Comparison of ENCODE assay signal across 27 mouse cellular contexts in the genomic region with DNA sequence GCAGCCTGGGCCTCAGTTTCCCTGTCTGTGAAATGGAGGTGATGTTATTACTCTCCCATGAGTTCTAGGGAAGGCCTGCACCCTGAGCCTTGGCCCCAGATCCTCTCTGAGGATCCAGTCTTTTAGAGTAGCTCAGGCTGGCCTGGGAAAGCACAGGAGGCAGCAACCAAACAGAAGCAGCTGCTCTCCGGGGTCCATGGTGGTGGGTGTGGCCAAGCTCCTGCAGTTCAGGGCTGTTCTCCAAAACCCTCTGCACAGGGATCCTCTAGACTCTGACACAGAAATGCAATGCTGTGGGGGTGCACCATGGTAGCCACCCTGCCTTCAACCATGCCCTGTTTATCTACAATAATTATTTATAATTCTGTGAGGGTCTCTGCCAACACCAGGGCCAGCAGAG. TPM values are rescaled to one million over a fixed set of nuclear protein-coding genes. Genes with fewer than 3 reads are reported as not detected.
DNase-seq lines count a peak whose midpoint lies in the region; ATAC-seq and TF ChIP-seq lines count a peak whose summit lies in the region.
"Had no signal": no experiment of that assay in that cellular context is flagged by ENCODE, and none has a peak within 500 bp of the region (broad histone marks: within the 10 kb centered on the region; RNA-seq: fewer than 3 reads in every experiment).

No protein-coding gene starts in this region.

- H3K9ac ChIP-seq in intestine, embryonic 14.5 days (ENCODE audit: low read length) = no peak overlapping the region
- H3K9ac ChIP-seq in intestine, embryonic 15.5 days = no peak overlapping the region
- H3K9ac ChIP-seq in liver, embryonic 13.5 days = no peak overlapping the region
- no peak overlapping the region for H3K9ac ChIP-seq in liver, embryonic 11.5 days (ENCODE audit: low read depth, low read length)
- H3K9ac ChIP-seq in stomach, embryonic 15.5 days = no peak overlapping the region
- H3K9ac ChIP-seq: heart, embryonic 12.5 days; hindbrain, embryonic 14.5 days; limb, embryonic 12.5 days; liver, embryonic 14.5 days; neural tube, embryonic 12.5 days had no signal

- H3K4me3 ChIP-seq in intestine, embryonic 14.5 days (ENCODE audit: low read depth, low read length) = no peak overlapping the region
- H3K4me3 ChIP-seq in intestine, embryonic 15.5 days (replicated peaks) = no peak overlapping the region
- H3K4me3 ChIP-seq in liver, embryonic 13.5 days (replicated peaks) = no peak overlapping the region
- no peak overlapping the region for H3K4me3 ChIP-seq in liver, embryonic 11.5 days (ENCODE audit: low read depth, low read length)
- no peak overlapping the region for H3K4me3 ChIP-seq in bone marrow macrophage, adult 2 months (ENCODE audit: insufficient read depth, low read length)
- no peak overlapping the region for H3K4me3 ChIP-seq in stomach, embryonic 15.5 days (replicated peaks)
- no peak overlapping the region for H3K4me3 ChIP-seq in forebrain, embryonic 10.5 days
- H3K4me3 ChIP-seq: heart, embryonic 12.5 days; layer of hippocampus, adult 2 months; left cerebral cortex, adult 2 months; limb, embryonic 12.5 days; neural tube, embryonic 12.5 days had no signal

- H3K4me1 ChIP-seq in intestine, embryonic 14.5 days (replicated peaks; ENCODE audit: control insufficient read depth, insufficient read depth, low read length) = peaks cover 22% of the 10 kb centered on the region; the same call in 1 of the 2 replicates
- H3K4me1 ChIP-seq in intestine, embryonic 15.5 days (replicated peaks) = peaks cover 15% of the 10 kb centered on the region
- peaks cover 87% of the 10 kb centered on the region for H3K4me1 ChIP-seq in liver, embryonic 13.5 days (replicated peaks)
- H3K4me1 ChIP-seq in liver, embryonic 11.5 days (replicated peaks; ENCODE audit: control insufficient read depth, insufficient read depth, low read length) = peaks cover 47% of the 10 kb centered on the region
- peaks cover 33% of the 10 kb centered on the region for H3K4me1 ChIP-seq in bone marrow macrophage, adult 2 months (ENCODE audit: control insufficient read depth, insufficient read depth, low read length)
- H3K4me1 ChIP-seq in stomach, embryonic 15.5 days = peaks cover 34% of the 10 kb centered on the region
- peaks cover 58% of the 10 kb centered on the region for H3K4me1 ChIP-seq in forebrain, embryonic 10.5 days

- DNase-seq in intestine, embryonic 14.5 days (ENCODE audit: low spot score) = no peak
- DNase-seq in liver, embryonic 13.5 days = no peak
- no peak for DNase-seq in liver, embryonic 11.5 days (ENCODE audit: low spot score)
- no peak for DNase-seq in forebrain, embryonic 10.5 days (ENCODE audit: extremely low spot score, low spot score)
- DNase-seq: adrenal gland, adult 2 months; B cell, adult 2 months; gastrocnemius, postnatal 25 days; kidney, adult 8-10 months; kidney, postnatal 25 days; lung, adult 2 months; lung, postnatal 14 days; thymus, adult 18-20 months; thymus, postnatal 25 days had no signal

- no peak overlapping the region for H3K4me2 ChIP-seq in intestine, embryonic 14.5 days (ENCODE audit: low read length)
- H3K4me2 ChIP-seq in intestine, embryonic 15.5 days (replicated peaks) = no peak overlapping the region
- H3K4me2 ChIP-seq in liver, embryonic 13.5 days = no peak overlapping the region
- no peak overlapping the region for H3K4me2 ChIP-seq in liver, embryonic 11.5 days
- H3K4me2 ChIP-seq in stomach, embryonic 15.5 days = no peak overlapping the region
- H3K4me2 ChIP-seq: heart, embryonic 12.5 days; hindbrain, embryonic 14.5 days; limb, embryonic 12.5 days; midbrain, embryonic 11.5 days; neural tube, embryonic 12.5 days had no signal

- no peaks in the 10 kb centered on the region for H3K36me3 ChIP-seq in intestine, embryonic 14.5 days (ENCODE audit: control insufficient read depth, insufficient read depth, low read length)
- H3K36me3 ChIP-seq in intestine, embryonic 15.5 days = no peaks in the 10 kb centered on the region
- H3K36me3 ChIP-seq in liver, embryonic 13.5 days = no peaks in the 10 kb centered on the region
- no peaks in the 10 kb centered on the region for H3K36me3 ChIP-seq in liver, embryonic 11.5 days (ENCODE audit: control insufficient read depth, insufficient read depth, low read length)
- H3K36me3 ChIP-seq in stomach, embryonic 15.5 days = no peaks in the 10 kb centered on the region
- no peaks in the 10 kb centered on the region for H3K36me3 ChIP-seq in forebrain, embryonic 10.5 days (replicated peaks)
- H3K36me3 ChIP-seq: heart, embryonic 12.5 days; limb, embryonic 12.5 days; neural tube, embryonic 12.5 days had no signal

- TF ChIP-seq CTCF in bone marrow macrophage, adult 2 months (IDR thresholded peaks at IDR 0.05; ENCODE audit: low read depth, low read length) = no peak

- TF ChIP-seq POLR2A in bone marrow macrophage, adult 2 months (IDR thresholded peaks at IDR 0.05; ENCODE audit: borderline replicate concordance, low read depth, low read length) = no peak

- ATAC-seq in intestine, embryonic 14.5 days (replicated peaks; ENCODE audit: low FRiP score, low TSS enrichment, low read depth) = no peak
- no peak for ATAC-seq in intestine, embryonic 15.5 days
- no peak for ATAC-seq in liver, embryonic 13.5 days (ENCODE audit: low read depth)
- no peak for ATAC-seq in liver, embryonic 11.5 days (replicated peaks; ENCODE audit: low FRiP score)
- ATAC-seq in stomach, embryonic 15.5 days (ENCODE audit: insufficient read depth, low FRiP score, low read depth) = no peak
- ATAC-seq: activated CD4-positive, CD25-positive, alpha-beta regulatory T cell, adult 4 months; forebrain, embryonic 14.5 days; midbrain, embryonic 16.5 days had no signal

- no peaks in the 10 kb centered on the region for H3K9me3 ChIP-seq in intestine, embryonic 14.5 days (ENCODE audit: control insufficient read depth, low read length)
- no peaks in the 10 kb centered on the region for H3K9me3 ChIP-seq in intestine, embryonic 15.5 days
- H3K9me3 ChIP-seq in liver, embryonic 13.5 days (replicated peaks) = no peaks in the 10 kb centered on the region
- no peaks in the 10 kb centered on the region for H3K9me3 ChIP-seq in liver, embryonic 11.5 days (ENCODE audit: control insufficient read depth, low read length)
- no peaks in the 10 kb centered on the region for H3K9me3 ChIP-seq in stomach, embryonic 15.5 days
- H3K9me3 ChIP-seq in forebrain, embryonic 10.5 days = no peaks in the 10 kb centered on the region
- H3K9me3 ChIP-seq: heart, embryonic 12.5 days; limb, embryonic 12.5 days; neural tube, embryonic 12.5 days had no signal

- H3K27ac ChIP-seq in intestine, embryonic 14.5 days (ENCODE audit: low read depth) = peak overlapping the region; percentile 16; the same call in 1 of the 2 replicates
- no peak overlapping the region for H3K27ac ChIP-seq in intestine, embryonic 15.5 days
- peak overlapping the region; percentile 68; the same call in 1 of the 2 replicates for H3K27ac ChIP-seq in liver, embryonic 13.5 days
- H3K27ac ChIP-seq in liver, embryonic 11.5 days (ENCODE audit: low read depth, low read length) = no peak overlapping the region
- H3K27ac ChIP-seq in bone marrow macrophage, adult 2 months (ENCODE audit: insufficient read depth, low read depth, low read length) = peak overlapping the region; percentile 98
- H3K27ac ChIP-seq in stomach, embryonic 15.5 days = peak overlapping the region; percentile 38; the same call in 1 of the 2 replicates
- no peak overlapping the region for H3K27ac ChIP-seq in forebrain, embryonic 10.5 days
- H3K27ac ChIP-seq: hindbrain, embryonic 14.5 days; layer of hippocampus, adult 2 months; left cerebral cortex, adult 2 months; limb, embryonic 12.5 days; liver, embryonic 14.5 days; neural tube, embryonic 12.5 days had no signal

- no peaks in the 10 kb centered on the region for H3K27me3 ChIP-seq in intestine, embryonic 14.5 days (replicated peaks; ENCODE audit: control insufficient read depth, insufficient read depth, low read length)
- no peaks in the 10 kb centered on the region for H3K27me3 ChIP-seq in intestine, embryonic 15.5 days (replicated peaks)
- H3K27me3 ChIP-seq in liver, embryonic 13.5 days = peaks cover 5% of the 10 kb centered on the region; the same call in 1 of the 2 replicates
- no peaks in the 10 kb centered on the region for H3K27me3 ChIP-seq in liver, embryonic 11.5 days (replicated peaks; ENCODE audit: control insufficient read depth, insufficient read depth, low read length)
- H3K27me3 ChIP-seq in stomach, embryonic 15.5 days (replicated peaks) = no peaks in the 10 kb centered on the region
- peaks cover 29% of the 10 kb centered on the region for H3K27me3 ChIP-seq in forebrain, embryonic 10.5 days (ENCODE audit: poor library complexity, severe bottlenecking)
- H3K27me3 ChIP-seq: heart, embryonic 12.5 days; limb, embryonic 12.5 days; neural tube, embryonic 12.5 days had no signal

- 5% methylated on average over 1 of the region's 1 CpGs for WGBS in intestine, embryonic 14.5 days
- WGBS in intestine, embryonic 15.5 days = 9% methylated on average over 1 of the region's 1 CpGs
- WGBS in liver, embryonic 13.5 days (ENCODE audit: insufficient replicate concordance) = 20% methylated on average over 1 of the region's 1 CpGs
- WGBS in liver, embryonic 11.5 days = 25% methylated on average over 1 of the region's 1 CpGs
- 5% methylated on average over 1 of the region's 1 CpGs for WGBS in stomach, embryonic 15.5 days
- WGBS in forebrain, embryonic 10.5 days = 19% methylated on average over 1 of the region's 1 CpGs

RNA-seq across cellular contexts. Expression of gene Lrrc25, which starts 2.2 kb away (rescaled TPM):
- polyA plus RNA-seq in intestine, embryonic 14.5 days (2014; fragmentation: Nextera tagmentation; extraction: Ambion mirVana) = 1.2 and 2.0 TPM in 2 replicates
- 2.4 and 2.5 TPM in 2 replicates for polyA plus RNA-seq in intestine, embryonic 15.5 days (2015; fragmentation: Nextera tagmentation; extraction: Ambion mirVana)
- 5.4 and 5.6 TPM in 2 replicates for polyA plus RNA-seq in liver, embryonic 13.5 days (2015; fragmentation: Nextera tagmentation; extraction: Ambion mirVana)
- polyA plus RNA-seq in liver, embryonic 11.5 days (2014; fragmentation: Nextera tagmentation; extraction: Ambion mirVana) = 4.5 and 5.3 TPM in 2 replicates
- polyA plus RNA-seq in bone marrow macrophage, adult 2 months (2012; ENCODE audit: insufficient read depth, insufficient read length, missing spikeins) = 185 and 197 TPM in 2 replicates
- 3.7 and 3.9 TPM in 2 replicates for polyA plus RNA-seq in stomach, embryonic 15.5 days (2015; fragmentation: Nextera tagmentation; extraction: Ambion mirVana)
- 0.49 and 0.87 TPM in 2 replicates for polyA plus RNA-seq in forebrain, embryonic 10.5 days (2016; fragmentation: Nextera tagmentation; extraction: Ambion mirVana)

RNA-seq across cellular contexts. Expression of gene Ssbp4, which starts 5.1 kb away (rescaled TPM):
- 124 and 125 TPM in 2 replicates for polyA plus RNA-seq in intestine, embryonic 14.5 days (2014; fragmentation: Nextera tagmentation; extraction: Ambion mirVana)
- polyA plus RNA-seq in intestine, embryonic 15.5 days (2015; fragmentation: Nextera tagmentation; extraction: Ambion mirVana) = 86.9 and 91.7 TPM in 2 replicates
- 54.2 and 62.4 TPM in 2 replicates for polyA plus RNA-seq in liver, embryonic 13.5 days (2015; fragmentation: Nextera tagmentation; extraction: Ambion mirVana)
- polyA plus RNA-seq in liver, embryonic 11.5 days (2014; fragmentation: Nextera tagmentation; extraction: Ambion mirVana) = 144 and 173 TPM in 2 replicates
- polyA plus RNA-seq in bone marrow macrophage, adult 2 months (2012; ENCODE audit: insufficient read depth, insufficient read length, missing spikeins) = 106 and 123 TPM in 2 replicates
- 104 and 117 TPM in 2 replicates for polyA plus RNA-seq in stomach, embryonic 15.5 days (2015; fragmentation: Nextera tagmentation; extraction: Ambion mirVana)
- 74.4 and 84.1 TPM in 2 replicates for polyA plus RNA-seq in forebrain, embryonic 10.5 days (2016; fragmentation: Nextera tagmentation; extraction: Ambion mirVana)

RNA-seq across cellular contexts. Expression of gene Gdf15, which starts 18.5 kb away (rescaled TPM):
- polyA plus RNA-seq in intestine, embryonic 14.5 days (2014; fragmentation: Nextera tagmentation; extraction: Ambion mirVana) = 0.55 and 1.1 TPM in 2 replicates
- 2.3 and 2.9 TPM in 2 replicates for polyA plus RNA-seq in intestine, embryonic 15.5 days (2015; fragmentation: Nextera tagmentation; extraction: Ambion mirVana)
- polyA plus RNA-seq in liver, embryonic 13.5 days (2015; fragmentation: Nextera tagmentation; extraction: Ambion mirVana) = 3.9 and 4.1 TPM in 2 replicates
- polyA plus RNA-seq in liver, embryonic 11.5 days (2014; fragmentation: Nextera tagmentation; extraction: Ambion mirVana) = 4.2 and 4.9 TPM in 2 replicates
- 3.3 and 4.9 TPM in 2 replicates for polyA plus RNA-seq in bone marrow macrophage, adult 2 months (2012; ENCODE audit: insufficient read depth, insufficient read length, missing spikeins)
- polyA plus RNA-seq in stomach, embryonic 15.5 days (2015; fragmentation: Nextera tagmentation; extraction: Ambion mirVana) = 0.95 and 1.4 TPM in 2 replicates
- polyA plus RNA-seq in forebrain, embryonic 10.5 days (2016; fragmentation: Nextera tagmentation; extraction: Ambion mirVana) = not detected in 2 replicates
- polyA plus RNA-seq: activated CD4-positive, CD25-positive, alpha-beta regulatory T cell, adult 4 months; neural tube, embryonic 12.5 days had no signal

RNA-seq across cellular contexts. Expression of gene Isyna1, which starts 19.6 kb away (rescaled TPM):
- 86.8 and 106 TPM in 2 replicates for polyA plus RNA-seq in intestine, embryonic 14.5 days (2014; fragmentation: Nextera tagmentation; extraction: Ambion mirVana)
- polyA plus RNA-seq in intestine, embryonic 15.5 days (2015; fragmentation: Nextera tagmentation; extraction: Ambion mirVana) = 123 and 130 TPM in 2 replicates
- polyA plus RNA-seq in liver, embryonic 13.5 days (2015; fragmentation: Nextera tagmentation; extraction: Ambion mirVana) = 82.8 and 84.9 TPM in 2 replicates
- polyA plus RNA-seq in liver, embryonic 11.5 days (2014; fragmentation: Nextera tagmentation; extraction: Ambion mirVana) = 177 and 188 TPM in 2 replicates
- polyA plus RNA-seq in bone marrow macrophage, adult 2 months (2012; ENCODE audit: insufficient read depth, insufficient read length, missing spikeins) = 36.0 and 41.4 TPM in 2 replicates
- 127 and 133 TPM in 2 replicates for polyA plus RNA-seq in stomach, embryonic 15.5 days (2015; fragmentation: Nextera tagmentation; extraction: Ambion mirVana)
- 166 and 170 TPM in 2 replicates for polyA plus RNA-seq in forebrain, embryonic 10.5 days (2016; fragmentation: Nextera tagmentation; extraction: Ambion mirVana)

RNA-seq across cellular contexts. Expression of gene Pgpep1, which starts 46.4 kb away (rescaled TPM):
- polyA plus RNA-seq in intestine, embryonic 14.5 days (2014; fragmentation: Nextera tagmentation; extraction: Ambion mirVana) = 65.5 and 65.9 TPM in 2 replicates
- polyA plus RNA-seq in intestine, embryonic 15.5 days (2015; fragmentation: Nextera tagmentation; extraction: Ambion mirVana) = 58.0 and 74.2 TPM in 2 replicates
- polyA plus RNA-seq in liver, embryonic 13.5 days (2015; fragmentation: Nextera tagmentation; extraction: Ambion mirVana) = 17.9 and 19.5 TPM in 2 replicates
- polyA plus RNA-seq in liver, embryonic 11.5 days (2014; fragmentation: Nextera tagmentation; extraction: Ambion mirVana) = 33.7 and 34.6 TPM in 2 replicates
- polyA plus RNA-seq in bone marrow macrophage, adult 2 months (2012; ENCODE audit: insufficient read depth, insufficient read length, missing spikeins) = 33.0 and 35.2 TPM in 2 replicates
- polyA plus RNA-seq in stomach, embryonic 15.5 days (2015; fragmentation: Nextera tagmentation; extraction: Ambion mirVana) = 49.9 and 57.9 TPM in 2 replicates
- polyA plus RNA-seq in forebrain, embryonic 10.5 days (2016; fragmentation: Nextera tagmentation; extraction: Ambion mirVana) = 40.5 and 49.3 TPM in 2 replicates

Comparison
In these comparisons a context has a peak if more than half of its experiments do, and no peak if none do; other contexts are left out.
1. H3K27ac ChIP-seq: peak in intestine, embryonic 14.5 days (single experiment), liver, embryonic 13.5 days (single experiment), bone marrow macrophage, adult 2 months (single experiment) and stomach, embryonic 15.5 days (single experiment); none in intestine, embryonic 15.5 days (single experiment), liver, embryonic 11.5 days (single experiment) and forebrain, embryonic 10.5 days (single experiment).
2. RNA of gene Lrrc25, which starts 2.2 kb away (polyA plus RNA-seq): 185 to 197 TPM in bone marrow macrophage, adult 2 months; 5.4 to 5.6 TPM in liver, embryonic 13.5 days, 4.5 to 5.3 TPM in liver, embryonic 11.5 days, 3.7 to 3.9 TPM in stomach, embryonic 15.5 days, 2.4 to 2.5 TPM in intestine, embryonic 15.5 days, 1.2 to 2.0 TPM in intestine, embryonic 14.5 days and 0.49 to 0.87 TPM in forebrain, embryonic 10.5 days; every median in the first group is over 10 times any median in the second.